Mouse (Mus musculus) brown adipose tissue, adult 24 weeks (tissue): ENCODE results near the gene Zfp775. TPM values are rescaled to one million over a fixed set of nuclear protein-coding genes. Genes with fewer than 3 reads are reported as not detected.

ENCODE experiments used
- H3K27ac ChIP-seq: fragments of 200-500 bp; replicated peaks from 2 replicates; pipeline ENCODE4 v1.5.1; 2012; ENCODE audit warnings: low read depth, mild to moderate bottlenecking, low read length
- H3K4me1 ChIP-seq: fragments of 200-500 bp; 2 replicates; pipeline ENCODE4 v1.6.1; 2012; ENCODE audit warnings: low read length, mixed read lengths; ENCODE audit not compliant: control insufficient read depth, insufficient read depth, insufficient read length
- H3K4me3 ChIP-seq: fragments of 200-500 bp; 2 replicates; pipeline ENCODE4 v1.5.1; 2012; ENCODE audit warnings: low read depth, mild to moderate bottlenecking, low read length, moderate library complexity; ENCODE audit not compliant: insufficient read depth
- polyA plus RNA-seq: library from polyadenylated mRNA; stranded (reverse); fragments of >200 nt; gene quantifications from 2 replicates; pipeline ENCODE4 v1.2.4, GENCODE M21; 2012; ENCODE audit not compliant: missing spikeins, insufficient read depth, insufficient read length

The Zfp775 gene
- polyA plus RNA-seq, 1 experiment: 1.2 TPM

DNA sequence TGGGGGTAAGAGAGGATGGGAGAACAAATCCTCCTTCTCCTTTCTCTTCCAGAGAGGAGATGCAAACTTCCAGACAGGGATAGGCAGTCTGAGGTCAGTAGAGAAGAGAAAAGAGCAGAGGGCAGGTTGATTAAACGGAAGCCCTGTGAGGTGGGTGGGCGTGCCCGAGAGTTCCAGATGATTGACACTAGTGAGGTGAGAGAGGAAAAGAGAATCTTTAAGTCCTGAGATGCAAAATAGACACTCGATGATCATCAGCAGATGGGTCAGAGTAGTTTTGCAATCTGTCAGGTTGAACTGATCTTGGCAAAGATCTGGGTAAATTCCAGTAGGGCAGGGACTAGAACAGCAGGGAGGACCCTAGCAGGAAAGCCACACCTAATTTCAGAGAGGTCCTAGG lies 62.9 kb downstream of the Zfp775 start:
- Histone ChIP-seq H3K27ac (no peak overlapping the region), H3K4me3 (no peak overlapping the region), H3K4me1 (no peaks in the 10 kb centered on the region)

DNA sequence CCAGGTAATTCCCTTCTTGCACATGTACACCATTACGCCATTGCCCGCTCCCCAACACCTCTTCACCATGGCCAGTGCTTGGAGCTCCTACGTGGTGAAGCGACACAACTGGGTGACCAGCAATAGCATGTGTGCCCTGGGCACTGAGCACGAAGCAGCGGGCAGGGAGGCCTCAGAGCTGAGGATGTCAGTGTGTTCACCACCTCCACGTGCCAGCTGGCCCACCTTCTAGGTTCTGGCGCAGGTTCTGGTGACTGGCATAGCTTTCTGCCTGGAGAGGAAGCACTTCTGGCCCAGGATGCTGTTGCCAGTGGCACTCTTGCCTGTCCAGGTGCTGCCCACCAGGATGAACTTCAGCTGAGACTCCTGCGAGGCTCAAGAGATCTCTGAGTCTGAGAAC lies 63.6 kb downstream of the Zfp775 start:
- Histone ChIP-seq H3K27ac (no peak overlapping the region), H3K4me3 (no peak overlapping the region), H3K4me1 (no peaks in the 10 kb centered on the region)

DNA sequence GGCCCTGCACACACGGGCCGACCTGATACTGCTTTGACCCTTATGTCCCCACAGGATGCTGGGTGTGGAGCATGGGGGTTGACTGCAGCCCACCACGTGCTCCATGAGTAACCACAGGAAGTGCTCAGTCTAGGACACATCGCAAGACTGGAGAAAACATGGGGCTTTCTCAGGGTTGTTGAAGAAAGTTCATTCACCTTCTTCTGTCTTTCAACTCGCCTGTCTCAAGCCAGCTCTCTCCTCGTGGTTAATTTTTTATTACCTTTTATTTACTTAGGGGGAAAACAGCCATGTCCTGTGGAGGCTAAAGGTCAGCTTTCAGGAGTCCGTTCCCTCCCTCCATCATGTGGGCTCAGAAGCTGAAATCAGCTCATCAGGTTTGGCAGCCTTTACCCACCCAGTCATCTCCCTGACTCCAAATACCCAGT lies 64.3 kb downstream of the Zfp775 start:
- H3K4me1 ChIP-seq: no peaks in the 10 kb centered on the region
- H3K4me3 ChIP-seq: no peak overlapping the region
- no peak overlapping the region for H3K27ac ChIP-seq

DNA sequence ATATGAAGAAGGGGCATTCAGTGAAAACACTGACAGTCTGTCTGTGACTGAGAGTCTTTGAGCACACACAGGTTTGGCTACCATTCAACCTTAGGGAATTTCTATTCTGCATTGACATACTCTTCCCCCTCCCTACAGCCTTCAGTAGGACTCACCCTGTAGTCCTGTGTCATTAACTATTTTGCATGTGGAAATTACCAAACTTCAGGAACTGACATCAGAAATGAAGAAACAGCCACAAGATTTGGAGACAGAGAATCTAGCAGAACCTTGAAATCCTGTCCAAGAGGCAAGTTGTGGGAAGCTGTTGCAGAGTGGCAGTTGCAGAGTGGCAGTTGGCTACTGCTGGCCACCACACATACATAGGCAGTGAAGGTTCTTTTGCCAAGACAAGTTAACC lies 66.2 kb downstream of the Zfp775 start:
- H3K4me3 ChIP-seq: no peak overlapping the region

DNA sequence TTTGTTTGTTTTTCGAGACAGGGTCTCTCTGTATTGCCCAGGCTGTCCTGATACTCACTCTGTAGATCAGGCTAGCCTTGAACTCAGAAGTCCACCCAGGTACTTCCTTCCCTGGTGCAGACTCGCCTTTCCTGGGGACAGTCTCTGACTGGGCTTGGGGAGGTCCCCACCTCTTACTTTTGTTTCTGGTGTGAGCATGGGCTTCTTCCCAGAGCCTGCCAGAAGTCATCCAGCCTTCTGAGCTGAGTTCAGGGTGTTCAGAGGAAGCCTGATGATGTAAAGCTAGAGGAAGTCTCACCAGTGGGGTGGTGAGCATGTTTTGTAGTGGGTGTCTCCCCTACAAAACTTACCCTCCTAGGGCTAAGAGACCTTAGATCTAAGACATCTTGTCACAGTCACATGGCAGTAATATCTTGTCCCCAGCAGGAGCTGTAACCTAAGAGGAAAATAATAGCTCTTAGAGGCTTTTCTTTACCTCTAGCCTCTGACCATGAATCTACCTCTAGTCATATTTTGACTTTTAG lies 67.6 kb downstream of the Zfp775 start:
- no peaks in the 10 kb centered on the region for H3K4me1 ChIP-seq
- no peak overlapping the region for H3K27ac ChIP-seq
- no peak overlapping the region for H3K4me3 ChIP-seq

More for the DNA sequence above, 66.2 kb downstream of the Zfp775 start:
- no peaks in the 10 kb centered on the region for H3K4me1 ChIP-seq
- no peak overlapping the region for H3K27ac ChIP-seq

Other genes with a start within 250 kb of the Zfp775 start
- 5.9 and 6.6 TPM in 2 replicates for gene Krba1, start 206.5 kb upstream of the Zfp775 start, polyA plus RNA-seq
- 41.3 and 44.0 TPM in 2 replicates for gene Zfp467, start 156.2 kb upstream of the Zfp775 start, polyA plus RNA-seq
- 0.25 TPM in 1 of 2 replicates, not detected in the other for gene Sspo, start 153.8 kb upstream of the Zfp775 start, polyA plus RNA-seq
- 3.1 and 4.0 TPM in 2 replicates for gene Atp6v0e2, start 64.4 kb upstream of the Zfp775 start, polyA plus RNA-seq
- gene Lrrc61, start 47.3 kb upstream of the Zfp775 start, polyA plus RNA-seq: 9.1 and 22.4 TPM in 2 replicates
- gene Rarres2, start 29.3 kb upstream of the Zfp775 start, polyA plus RNA-seq: 260 and 356 TPM in 2 replicates
- not detected in 2 replicates for gene Gm45021, start 12.5 kb upstream of the Zfp775 start, polyA plus RNA-seq
- 14.1 and 17.4 TPM in 2 replicates for gene Repin1, start 8.2 kb upstream of the Zfp775 start, polyA plus RNA-seq
- gene Gm44965, start 8.1 kb upstream of the Zfp775 start, polyA plus RNA-seq: not detected in 2 replicates
- 2.3 and 2.9 TPM in 2 replicates for gene AI854703, start 24.7 kb downstream of the Zfp775 start, polyA plus RNA-seq
- 3.4 and 5.1 TPM in 2 replicates for gene Gimap8, start 45.2 kb downstream of the Zfp775 start, polyA plus RNA-seq
- gene Gimap9, start 74.1 kb downstream of the Zfp775 start, polyA plus RNA-seq: 2.5 and 5.9 TPM in 2 replicates
- gene Gimap4, start 82.5 kb downstream of the Zfp775 start, polyA plus RNA-seq: 13.3 and 27.1 TPM in 2 replicates
- gene Gimap6, start 106.2 kb downstream of the Zfp775 start, polyA plus RNA-seq: 27.2 and 40.0 TPM in 2 replicates
- gene Gm28053, start 116.5 kb downstream of the Zfp775 start, polyA plus RNA-seq: not detected in 2 replicates
- not detected in 2 replicates for gene Gimap7, start 116.6 kb downstream of the Zfp775 start, polyA plus RNA-seq
- 2.0 and 3.2 TPM in 2 replicates for gene Gimap1, start 137.0 kb downstream of the Zfp775 start, polyA plus RNA-seq
- gene Gimap5, start 144.1 kb downstream of the Zfp775 start, polyA plus RNA-seq: 2.2 and 2.5 TPM in 2 replicates
- gene Gimap3, start 168.8 kb downstream of the Zfp775 start, polyA plus RNA-seq: 0.75 and 0.79 TPM in 2 replicates
- 6.5 and 13.7 TPM in 2 replicates for gene Tmem176a, start 238.9 kb downstream of the Zfp775 start, polyA plus RNA-seq
- gene Tmem176b, start 239.4 kb downstream of the Zfp775 start, polyA plus RNA-seq: 17.6 and 21.0 TPM in 2 replicates